Mouse (Mus musculus): ENCODE results near the gene Trim40. TPM values are rescaled to one million over a fixed set of nuclear protein-coding genes. Genes with fewer than 3 reads are reported as not detected.

The Trim40 gene
- polyA plus RNA-seq, 1 experiment from 2014 or later = not detected

DNA sequence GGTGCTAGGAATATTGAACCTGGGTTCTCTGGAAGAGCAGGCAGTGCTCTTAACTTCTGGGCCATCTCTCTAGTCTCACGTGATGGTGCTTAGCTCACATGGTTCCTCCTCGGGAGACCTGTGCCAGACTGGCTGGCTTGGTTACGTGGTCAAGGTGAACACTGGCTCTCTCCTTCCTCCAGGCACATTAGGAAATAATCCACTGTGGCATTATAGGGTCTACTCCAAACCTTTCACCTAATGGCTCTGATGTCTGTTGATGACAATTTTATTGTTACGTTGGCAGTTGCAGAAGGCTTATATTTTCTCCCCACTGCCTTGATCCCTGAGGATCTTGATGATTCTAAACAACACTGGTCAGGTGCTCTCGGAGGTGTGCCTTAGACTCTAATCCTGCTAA is 41.0 kb downstream of the Trim40 start:
- WGBS = 82% methylated on average over 5 of the region's 5 CpGs
- ATAC-seq (ENCODE audit: low FRiP score, low TSS enrichment) = no peak
- Histone ChIP-seq H3K4me2 (replicated peaks; ENCODE audit: low read depth, low read length) (no peak overlapping the region), H3K9me3 (ENCODE audit: low read length) (no peaks in the 10 kb centered on the region), H3K36me3 (ENCODE audit: insufficient read depth, low read length) (peaks cover 33% of the 10 kb centered on the region), H3K4me3 (ENCODE audit: low read length) (no peak overlapping the region), H3K9ac (replicated peaks; ENCODE audit: low read length) (no peak overlapping the region), H3K27ac (ENCODE audit: low read length) (no peak overlapping the region), H3K27me3 (ENCODE audit: insufficient read depth, low read length) (no peaks in the 10 kb centered on the region), H3K4me1 (ENCODE audit: insufficient read depth, low read length) (0 out of 2 replicates have a peak, but pooled peaks cover 4% of the 10 kb centered on the region)

GRCm38 (mm10) chr17:36844725-36845124 is 45.2 kb downstream of the Trim40 start:
- H3K4me2 ChIP-seq (replicated peaks; ENCODE audit: low read depth, low read length) = no peak overlapping the region
- 0 out of 2 replicates have a peak, but pooled peaks cover 4% of the 10 kb centered on the region for H3K4me1 ChIP-seq (ENCODE audit: insufficient read depth, low read length)
- 69% methylated on average over 1 of the region's 1 CpGs for WGBS
- H3K9ac ChIP-seq (replicated peaks; ENCODE audit: low read length) = no peak overlapping the region
- H3K4me3 ChIP-seq (ENCODE audit: low read length) = no peak overlapping the region
- H3K36me3 ChIP-seq (ENCODE audit: insufficient read depth, low read length) = 0 out of 2 replicates have a peak, but pooled peaks cover 2% of the 10 kb centered on the region
- H3K27ac ChIP-seq (ENCODE audit: low read length) = no peak overlapping the region
- no peak for ATAC-seq (ENCODE audit: low FRiP score, low TSS enrichment)
- H3K27me3 ChIP-seq (ENCODE audit: insufficient read depth, low read length) = no peaks in the 10 kb centered on the region
- H3K9me3 ChIP-seq (ENCODE audit: low read length) = no peaks in the 10 kb centered on the region

DNA sequence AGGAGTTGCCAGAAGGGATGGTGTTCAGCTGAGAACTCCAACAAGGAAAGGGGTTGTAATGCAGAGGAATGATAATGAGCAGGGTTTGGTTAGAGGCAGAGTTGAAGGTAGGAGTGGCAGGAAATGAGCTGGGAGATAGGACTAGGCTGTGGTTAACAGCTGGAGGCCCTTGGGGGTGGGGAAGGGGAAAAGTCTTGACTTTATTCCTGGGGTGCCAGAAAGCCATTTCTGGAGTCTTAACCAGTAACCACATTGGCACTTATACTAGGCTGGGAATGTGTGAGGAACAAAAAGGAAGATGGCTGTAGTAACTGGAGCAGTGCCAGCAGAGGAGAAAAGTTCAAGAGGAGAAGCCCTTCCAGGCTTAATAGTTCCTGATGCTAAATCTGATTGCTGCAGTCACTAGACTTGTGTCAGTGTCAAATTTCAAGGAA is 45.6 kb downstream of the Trim40 start:
- Histone ChIP-seq H3K36me3 (ENCODE audit: insufficient read depth, low read length) (0 out of 2 replicates have a peak, but pooled peaks cover 2% of the 10 kb centered on the region), H3K4me1 (ENCODE audit: insufficient read depth, low read length) (0 out of 2 replicates have a peak, but pooled peaks cover 4% of the 10 kb centered on the region), H3K9ac (replicated peaks; ENCODE audit: low read length) (no peak overlapping the region), H3K4me2 (replicated peaks; ENCODE audit: low read depth, low read length) (no peak overlapping the region), H3K9me3 (ENCODE audit: low read length) (no peaks in the 10 kb centered on the region), H3K27me3 (ENCODE audit: insufficient read depth, low read length) (no peaks in the 10 kb centered on the region), H3K4me3 (ENCODE audit: low read length) (no peak overlapping the region), H3K27ac (ENCODE audit: low read length) (no peak overlapping the region)
- no peak for ATAC-seq (ENCODE audit: low FRiP score, low TSS enrichment)

GRCm38 (mm10) chr17:36843696-36844095 is 46.2 kb downstream of the Trim40 start:
- 75% methylated on average over 7 of the region's 7 CpGs for WGBS
- no peaks in the 10 kb centered on the region for H3K9me3 ChIP-seq (ENCODE audit: low read length)
- no peak overlapping the region for H3K4me3 ChIP-seq (ENCODE audit: low read length)
- H3K27ac ChIP-seq (ENCODE audit: low read length) = no peak overlapping the region
- 0 out of 2 replicates have a peak, but pooled peaks cover 4% of the 10 kb centered on the region for H3K4me1 ChIP-seq (ENCODE audit: insufficient read depth, low read length)
- H3K27me3 ChIP-seq (ENCODE audit: insufficient read depth, low read length) = no peaks in the 10 kb centered on the region
- H3K9ac ChIP-seq (replicated peaks; ENCODE audit: low read length) = no peak overlapping the region
- no peak overlapping the region for H3K4me2 ChIP-seq (replicated peaks; ENCODE audit: low read depth, low read length)
- no peak for ATAC-seq (ENCODE audit: low FRiP score, low TSS enrichment)
- 0 out of 2 replicates have a peak, but pooled peaks cover 2% of the 10 kb centered on the region for H3K36me3 ChIP-seq (ENCODE audit: insufficient read depth, low read length)

DNA sequence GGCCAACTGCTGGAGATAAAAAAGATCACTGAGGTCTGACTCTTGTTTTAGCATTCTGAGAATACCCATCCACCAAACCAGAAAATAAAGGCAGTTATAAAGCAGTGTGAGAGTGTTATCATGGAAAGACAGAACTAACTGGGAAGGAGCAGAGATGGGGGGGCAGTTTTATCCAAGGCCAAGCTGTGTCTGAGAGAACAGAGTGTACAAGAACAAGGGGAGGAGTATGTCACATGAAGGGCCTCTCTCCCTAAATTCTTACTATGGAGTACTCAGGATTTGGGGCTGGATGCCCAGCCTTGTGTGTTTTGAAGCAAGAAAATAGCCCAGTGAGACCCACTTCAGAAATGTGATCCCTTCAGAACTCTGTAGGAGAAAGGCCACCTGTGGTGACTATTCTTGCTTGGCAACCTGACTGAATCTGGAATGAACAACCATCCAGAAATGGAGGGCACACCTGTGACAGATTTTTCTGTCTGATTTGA is 48.9 kb downstream of the Trim40 start:
- H3K36me3 ChIP-seq (ENCODE audit: insufficient read depth, low read length) = 0 out of 2 replicates have a peak, but pooled peaks cover 2% of the 10 kb centered on the region
- no peak overlapping the region for H3K4me2 ChIP-seq (replicated peaks; ENCODE audit: low read depth, low read length)

GRCm38 (mm10) chr17:36839931-36840330 is 50.0 kb downstream of the Trim40 start:
- WGBS = 83% methylated on average over 3 of the region's 3 CpGs
- H3K9me3 ChIP-seq (ENCODE audit: low read length) = no peaks in the 10 kb centered on the region
- H3K9ac ChIP-seq (replicated peaks; ENCODE audit: low read length) = no peak overlapping the region
- H3K4me1 ChIP-seq (ENCODE audit: insufficient read depth, low read length) = peaks cover 18% of the 10 kb centered on the region; the same call in 1 of the 2 replicates
- ATAC-seq (ENCODE audit: low FRiP score, low TSS enrichment) = no peak
- H3K27ac ChIP-seq (ENCODE audit: low read length) = no peak overlapping the region
- no peak overlapping the region for H3K4me2 ChIP-seq (replicated peaks; ENCODE audit: low read depth, low read length)
- H3K36me3 ChIP-seq (ENCODE audit: insufficient read depth, low read length) = 0 out of 2 replicates have a peak, but pooled peaks cover 2% of the 10 kb centered on the region
- H3K27me3 ChIP-seq (ENCODE audit: insufficient read depth, low read length) = no peaks in the 10 kb centered on the region
- no peak overlapping the region for H3K4me3 ChIP-seq (ENCODE audit: low read length)

More for the DNA sequence above, 48.9 kb downstream of the Trim40 start:
- no peak for ATAC-seq (ENCODE audit: low FRiP score, low TSS enrichment)
- H3K4me1 ChIP-seq (ENCODE audit: insufficient read depth, low read length) = peaks cover 16% of the 10 kb centered on the region; the same call in 1 of the 2 replicates
- no peaks in the 10 kb centered on the region for H3K27me3 ChIP-seq (ENCODE audit: insufficient read depth, low read length)
- no peak overlapping the region for H3K27ac ChIP-seq (ENCODE audit: low read length)
- H3K9ac ChIP-seq (replicated peaks; ENCODE audit: low read length) = no peak overlapping the region
- no peaks in the 10 kb centered on the region for H3K9me3 ChIP-seq (ENCODE audit: low read length)
- no peak overlapping the region for H3K4me3 ChIP-seq (ENCODE audit: low read length)

GRCm38 (mm10) chr17:36839001-36839400 is 50.9 kb downstream of the Trim40 start:
- Histone ChIP-seq H3K36me3 (ENCODE audit: insufficient read depth, low read length) (0 out of 2 replicates have a peak, but pooled peaks cover 2% of the 10 kb centered on the region), H3K4me3 (ENCODE audit: low read length) (no peak overlapping the region), H3K9ac (replicated peaks; ENCODE audit: low read length) (no peak overlapping the region), H3K9me3 (ENCODE audit: low read length) (no peaks in the 10 kb centered on the region), H3K4me1 (ENCODE audit: insufficient read depth, low read length) (peaks cover 15% of the 10 kb centered on the region; the same call in 1 of the 2 replicates), H3K27ac (ENCODE audit: low read length) (no peak overlapping the region), H3K4me2 (replicated peaks; ENCODE audit: low read depth, low read length) (no peak overlapping the region), H3K27me3 (ENCODE audit: insufficient read depth, low read length) (no peaks in the 10 kb centered on the region)
- 88% methylated on average over 5 of the region's 5 CpGs for WGBS
- no peak for ATAC-seq (ENCODE audit: low FRiP score, low TSS enrichment)

- H3K27ac ChIP-seq (ENCODE audit: low read length) = peak within 1 kb of the TSS; percentile 96
- H3K9ac ChIP-seq (replicated peaks; ENCODE audit: low read length) = peak within 1 kb of the TSS; percentile 92
- no peaks in the 10 kb centered on the region for H3K36me3 ChIP-seq (ENCODE audit: insufficient read depth, low read length)
- under 1% methylated on average over 50 of the region's 58 CpGs for WGBS
- H3K4me2 ChIP-seq (replicated peaks; ENCODE audit: low read depth, low read length) = peak within 1 kb of the TSS; percentile 70
- no peaks in the 10 kb centered on the region for H3K9me3 ChIP-seq (ENCODE audit: low read length)
- peaks cover 14% of the 10 kb centered on the region; the same call in 1 of the 2 replicates for H3K4me1 ChIP-seq (ENCODE audit: insufficient read depth, low read length)
- peak; percentile 99 for ATAC-seq (ENCODE audit: low FRiP score, low TSS enrichment)
- H3K4me3 ChIP-seq (ENCODE audit: low read length) = peak within 1 kb of the TSS; percentile 78
- no peaks in the 10 kb centered on the region for H3K27me3 ChIP-seq (ENCODE audit: insufficient read depth, low read length)
These were observed 52.9 kb downstream of the Trim40 start, which contains the start of gene Trim26 for GRCm38 (mm10) chr17:36836874-36837647. Gene Trim26 (plus strand): TSS chr17:36837134.

DNA sequence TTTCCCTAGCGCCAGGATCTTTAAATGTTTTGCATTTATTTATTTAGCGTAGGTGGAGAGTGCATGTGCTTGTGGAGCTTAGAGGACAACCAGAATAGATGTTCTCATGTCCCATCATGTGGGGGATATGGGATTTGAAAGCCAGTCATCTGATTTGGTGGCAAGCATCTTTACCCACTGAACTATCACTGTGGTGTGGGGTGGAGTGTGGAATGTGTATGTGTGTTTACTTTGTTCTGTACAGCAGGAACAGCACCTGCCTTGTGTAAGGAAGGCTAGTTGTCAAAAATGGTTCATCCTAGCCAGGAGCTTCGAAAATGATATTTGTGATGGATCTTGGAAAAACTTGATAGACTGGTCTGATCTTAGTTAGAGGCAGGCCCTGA is 53.5 kb downstream of the Trim40 start:
- ATAC-seq (ENCODE audit: low FRiP score, low TSS enrichment) = peak; percentile 14
- peak overlapping the region; percentile 78 for H3K4me3 ChIP-seq (ENCODE audit: low read length)
- H3K27ac ChIP-seq (ENCODE audit: low read length) = peak overlapping the region; percentile 96
- H3K9ac ChIP-seq (replicated peaks; ENCODE audit: low read length) = peak overlapping the region; percentile 92
- H3K36me3 ChIP-seq (ENCODE audit: insufficient read depth, low read length) = no peaks in the 10 kb centered on the region
- no peaks in the 10 kb centered on the region for H3K27me3 ChIP-seq (ENCODE audit: insufficient read depth, low read length)
- no peaks in the 10 kb centered on the region for H3K9me3 ChIP-seq (ENCODE audit: low read length)
- H3K4me2 ChIP-seq (replicated peaks; ENCODE audit: low read depth, low read length) = peak overlapping the region; percentile 70
- H3K4me1 ChIP-seq (ENCODE audit: insufficient read depth, low read length) = peaks cover 14% of the 10 kb centered on the region; the same call in 1 of the 2 replicates
- 19% methylated on average over 3 of the region's 3 CpGs for WGBS

All from kidney, embryonic 16.5 days (tissue).